Mouse (Mus musculus): Measurements from ENCODE around the gene Dnajb1. TPM values are rescaled to one million over a fixed set of nuclear protein-coding genes. Genes with fewer than 3 reads are reported as not detected.
"Not testable (repeated sequence)": the region's sequence is repeated elsewhere in the genome, so short reads cannot be mapped to it uniquely, and the experiment has no call there.

The Dnajb1 gene
- polyA plus RNA-seq, 1 experiment from 2014 or later = 59.4 TPM

DNA sequence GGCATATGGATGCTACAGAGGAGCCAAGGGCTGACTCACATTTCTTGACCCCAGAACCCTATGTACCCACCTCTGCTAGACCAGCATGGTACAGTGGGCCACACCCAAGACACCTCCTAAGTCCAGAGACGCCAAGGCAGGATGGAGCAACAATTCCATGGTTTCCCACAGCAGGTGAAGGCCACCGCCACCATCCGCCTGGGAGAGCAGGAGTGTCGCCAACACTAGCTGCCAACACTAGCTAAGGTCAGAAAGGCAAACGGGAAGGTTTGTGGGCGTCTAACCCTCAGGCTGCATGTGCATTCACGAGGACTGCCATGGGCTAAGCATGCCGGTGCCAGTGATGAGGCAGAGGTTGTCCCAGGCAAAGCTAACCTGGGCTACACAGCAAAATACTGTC, 25.8 kb upstream of the Dnajb1 start:
- Histone ChIP-seq H3K9me3 (replicated peaks) (no peaks in the 10 kb centered on the region), H3K4me1 (peaks cover 38% of the 10 kb centered on the region), H3K27me3 (no peaks in the 10 kb centered on the region), H3K9ac (no peak overlapping the region), H3K27ac (no peak overlapping the region), H3K4me3 (no peak overlapping the region), H3K4me2 (no peak overlapping the region), H3K36me3 (ENCODE audit: poor library complexity, severe bottlenecking) (peaks cover 34% of the 10 kb centered on the region)
- no peak for ATAC-seq
- 90% methylated on average over 8 of the region's 8 CpGs for WGBS

DNA sequence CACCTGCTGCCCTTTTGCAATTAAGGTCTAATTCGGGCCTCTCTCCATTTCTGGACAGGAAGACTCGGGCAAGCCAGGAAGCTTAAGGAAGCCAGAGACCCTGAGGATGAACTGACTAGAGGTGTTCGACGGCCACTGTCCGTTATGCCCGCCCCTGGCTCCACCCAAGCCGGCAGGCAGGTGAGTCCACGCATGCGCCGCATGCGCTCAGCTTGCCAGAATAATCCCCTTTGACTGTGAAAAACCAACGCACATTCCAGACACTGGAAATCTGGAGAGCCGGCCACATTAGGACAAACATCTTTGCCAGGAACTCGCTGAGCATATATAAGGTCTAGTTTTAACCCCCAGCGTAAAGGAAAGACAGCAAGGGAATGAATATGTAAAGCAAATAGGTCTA, 24.8 kb upstream of the Dnajb1 start:
- H3K36me3 ChIP-seq (ENCODE audit: poor library complexity, severe bottlenecking) = peaks cover 40% of the 10 kb centered on the region
- no peak overlapping the region for H3K4me2 ChIP-seq
- H3K4me3 ChIP-seq = no peak overlapping the region
- WGBS = 88% methylated on average over 15 of the region's 15 CpGs
- no peaks in the 10 kb centered on the region for H3K9me3 ChIP-seq (replicated peaks)
- H3K4me1 ChIP-seq = peaks cover 40% of the 10 kb centered on the region
- H3K9ac ChIP-seq = no peak overlapping the region
- H3K27ac ChIP-seq = no peak overlapping the region
- no peaks in the 10 kb centered on the region for H3K27me3 ChIP-seq
- no peak for ATAC-seq

DNA sequence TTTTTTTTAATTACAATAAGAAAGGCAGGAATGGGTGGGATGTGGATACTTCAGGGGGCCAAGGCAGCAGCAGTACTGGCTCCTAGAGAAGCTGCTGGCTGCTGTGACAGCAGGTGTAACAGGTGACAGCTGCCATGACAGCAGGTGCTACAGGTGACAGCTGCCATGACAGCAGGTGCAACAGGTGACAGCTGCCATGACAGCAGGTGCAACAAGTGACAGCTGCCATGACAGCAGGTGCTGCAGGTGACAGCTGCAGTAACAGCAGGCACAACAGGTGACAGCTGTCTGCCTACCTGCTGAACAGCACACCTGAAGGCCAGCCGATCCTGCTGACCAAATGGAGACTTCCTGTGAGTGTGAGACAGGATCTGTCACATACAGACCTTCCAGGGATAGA, 23.2 kb upstream of the Dnajb1 start:
- WGBS = 94% methylated on average over 1 of the region's 1 CpGs

DNA sequence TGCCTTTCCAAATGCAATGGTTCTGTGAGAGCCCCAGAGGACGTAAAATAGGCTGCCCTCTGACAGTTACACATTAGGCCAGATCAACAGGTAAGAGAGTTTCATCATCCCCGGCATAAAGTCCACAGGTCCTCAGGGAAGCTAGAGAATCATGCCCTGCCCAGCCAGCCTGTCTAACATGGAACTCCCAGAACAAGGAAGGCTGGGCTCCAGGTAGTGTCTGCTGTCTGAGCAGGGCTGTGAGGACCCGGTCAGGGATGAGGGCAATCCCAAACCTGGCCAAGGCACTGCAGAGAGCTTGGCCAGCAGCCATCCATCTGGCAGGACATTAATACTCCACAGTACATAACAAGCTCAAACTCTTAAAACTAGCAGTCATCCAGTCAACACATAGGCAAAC, 22.7 kb upstream of the Dnajb1 start:
- no peak overlapping the region for H3K9ac ChIP-seq
- no peaks in the 10 kb centered on the region for H3K9me3 ChIP-seq (replicated peaks)
- no peak for ATAC-seq
- H3K27ac ChIP-seq = no peak overlapping the region
- 80% methylated on average over 3 of the region's 3 CpGs for WGBS
- H3K4me1 ChIP-seq = peaks cover 33% of the 10 kb centered on the region
- H3K27me3 ChIP-seq = no peaks in the 10 kb centered on the region
- no peak overlapping the region for H3K4me2 ChIP-seq
- peaks cover 42% of the 10 kb centered on the region for H3K36me3 ChIP-seq (ENCODE audit: poor library complexity, severe bottlenecking)
- H3K4me3 ChIP-seq = no peak overlapping the region

More for the DNA sequence above, 23.2 kb upstream of the Dnajb1 start:
- Histone ChIP-seq H3K36me3 (ENCODE audit: poor library complexity, severe bottlenecking) (peaks cover 42% of the 10 kb centered on the region), H3K27ac (no peak overlapping the region), H3K4me2 (no peak overlapping the region), H3K27me3 (no peaks in the 10 kb centered on the region), H3K9ac (no peak overlapping the region), H3K4me1 (peaks cover 30% of the 10 kb centered on the region), H3K9me3 (replicated peaks) (no peaks in the 10 kb centered on the region), H3K4me3 (no peak overlapping the region)
- ATAC-seq = no peak

DNA sequence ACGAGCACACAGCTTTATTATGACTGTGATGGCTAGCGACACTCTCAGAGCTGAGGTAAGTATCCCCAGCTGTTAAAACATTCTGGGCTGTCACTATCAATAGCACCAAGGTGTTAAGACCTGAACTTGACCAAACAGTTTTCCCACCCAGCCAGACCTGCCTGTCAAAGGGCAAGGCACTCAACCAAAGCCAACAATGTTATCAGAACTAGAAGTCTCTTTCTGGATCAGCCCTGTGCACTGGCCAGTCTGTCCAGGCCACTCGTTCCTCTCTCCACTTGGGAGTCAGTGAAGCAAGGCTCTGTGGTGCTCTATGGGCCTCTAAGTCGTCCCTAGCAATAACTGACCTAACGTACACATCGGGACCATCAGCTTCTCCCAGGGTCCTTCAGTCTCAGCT, 20.3 kb upstream of the Dnajb1 start:
- H3K4me3 ChIP-seq = no peak overlapping the region
- ATAC-seq = no peak
- no peak overlapping the region for H3K4me2 ChIP-seq
- H3K4me1 ChIP-seq = peaks cover 47% of the 10 kb centered on the region
- H3K27ac ChIP-seq = no peak overlapping the region
- no peak overlapping the region for H3K9ac ChIP-seq
- H3K27me3 ChIP-seq = no peaks in the 10 kb centered on the region
- H3K9me3 ChIP-seq (replicated peaks) = no peaks in the 10 kb centered on the region
- H3K36me3 ChIP-seq (ENCODE audit: poor library complexity, severe bottlenecking) = peaks cover 49% of the 10 kb centered on the region
- WGBS = 94% methylated on average over 6 of the region's 6 CpGs

DNA sequence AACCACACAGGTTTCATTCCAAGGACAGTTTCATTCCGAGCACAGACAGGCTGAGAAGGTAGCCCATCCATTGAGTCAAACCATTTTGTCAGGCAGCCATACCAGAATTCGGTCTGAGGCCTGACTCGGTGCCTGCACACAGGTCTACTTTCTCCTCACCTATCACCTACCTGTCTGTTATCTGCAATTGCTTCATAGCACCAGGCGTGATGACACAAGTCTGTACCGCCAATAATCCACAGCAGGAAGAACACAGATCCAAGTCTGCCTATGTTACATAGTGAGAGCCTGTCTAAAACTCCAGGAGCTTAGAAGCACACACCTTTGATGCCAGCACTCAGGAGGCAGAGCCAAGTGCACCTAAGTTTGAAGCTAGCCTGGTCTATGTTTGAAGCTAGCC, 19.1 kb upstream of the Dnajb1 start:
- no peak overlapping the region for H3K4me3 ChIP-seq
- H3K4me2 ChIP-seq = no peak overlapping the region
- H3K27me3 ChIP-seq = no peaks in the 10 kb centered on the region
- WGBS = 95% methylated on average over 5 of the region's 5 CpGs
- H3K36me3 ChIP-seq (ENCODE audit: poor library complexity, severe bottlenecking) = peaks cover 44% of the 10 kb centered on the region
- no peak overlapping the region for H3K9ac ChIP-seq
- no peak overlapping the region for H3K27ac ChIP-seq
- H3K4me1 ChIP-seq = peaks cover 56% of the 10 kb centered on the region
- no peak for ATAC-seq
- no peaks in the 10 kb centered on the region for H3K9me3 ChIP-seq (replicated peaks)

DNA sequence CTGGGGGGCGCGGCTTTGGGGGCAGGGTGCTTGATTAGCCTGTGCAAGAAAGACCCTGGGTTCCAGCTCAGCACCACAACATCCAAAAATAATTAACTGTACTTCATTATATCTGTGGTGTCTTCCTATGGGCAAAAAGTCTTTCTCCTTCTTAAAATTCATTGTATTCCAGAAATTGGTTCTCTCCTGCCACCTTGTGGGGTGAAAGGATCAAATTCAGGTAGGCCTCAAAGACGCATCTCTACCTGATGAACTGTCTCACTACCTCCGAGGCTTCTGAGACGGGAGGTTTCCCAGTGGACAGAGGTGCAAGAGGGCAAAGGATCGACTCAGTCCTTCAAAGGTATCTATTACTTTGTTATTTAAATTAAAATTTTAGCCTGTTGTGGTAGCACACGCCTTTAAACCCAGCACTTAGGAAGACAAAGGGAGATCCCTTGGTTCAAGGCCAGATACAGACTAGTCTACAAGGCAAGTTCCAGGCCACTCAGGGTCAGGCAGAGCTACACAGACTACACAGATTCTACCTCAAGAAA, 17.4 kb upstream of the Dnajb1 start:
- Histone ChIP-seq H3K4me2 (peak overlapping the region; percentile 14; the same call in 1 of the 2 replicates), H3K27ac (no peak overlapping the region), H3K4me1 (peaks cover 56% of the 10 kb centered on the region), H3K36me3 (ENCODE audit: poor library complexity, severe bottlenecking) (peaks cover 30% of the 10 kb centered on the region), H3K27me3 (no peaks in the 10 kb centered on the region), H3K9me3 (replicated peaks) (no peaks in the 10 kb centered on the region), H3K4me3 (no peak overlapping the region), H3K9ac (no peak overlapping the region; the same call in 1 of the 2 replicates)
- ATAC-seq = no peak
- 84% methylated on average over 7 of the region's 7 CpGs for WGBS

DNA sequence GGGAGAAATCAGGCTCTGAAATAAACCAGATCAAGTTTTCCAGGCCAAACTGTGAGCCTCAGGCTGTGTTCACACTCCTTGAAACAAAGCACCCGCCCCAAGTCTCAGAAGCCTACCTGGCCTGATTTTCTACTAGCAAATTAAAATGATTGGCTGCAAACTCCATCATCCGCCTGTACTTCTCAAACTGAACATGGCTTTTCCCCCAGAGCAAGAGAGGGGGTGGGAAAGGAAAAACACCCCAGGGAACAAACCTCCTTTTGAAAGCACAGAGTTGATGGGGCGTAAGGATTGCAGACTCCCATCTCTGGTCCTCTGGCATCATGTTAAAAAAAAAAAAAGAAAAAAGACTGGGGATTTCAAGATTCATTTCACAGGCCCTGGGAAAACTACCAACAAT, 15.3 kb upstream of the Dnajb1 start:
- 55% methylated on average over 3 of the region's 3 CpGs for WGBS
- H3K36me3 ChIP-seq (ENCODE audit: poor library complexity, severe bottlenecking) = peaks cover 14% of the 10 kb centered on the region; the same call in 1 of the 2 replicates
- no peaks in the 10 kb centered on the region for H3K27me3 ChIP-seq
- peak overlapping the region; percentile 95 for H3K9ac ChIP-seq
- peak overlapping the region; percentile 92 for H3K4me3 ChIP-seq
- peaks cover 46% of the 10 kb centered on the region for H3K4me1 ChIP-seq
- peak overlapping the region; percentile 91 for H3K4me2 ChIP-seq
- H3K9me3 ChIP-seq (replicated peaks) = no peaks in the 10 kb centered on the region
- H3K27ac ChIP-seq = no peak overlapping the region
- ATAC-seq = no peak

DNA sequence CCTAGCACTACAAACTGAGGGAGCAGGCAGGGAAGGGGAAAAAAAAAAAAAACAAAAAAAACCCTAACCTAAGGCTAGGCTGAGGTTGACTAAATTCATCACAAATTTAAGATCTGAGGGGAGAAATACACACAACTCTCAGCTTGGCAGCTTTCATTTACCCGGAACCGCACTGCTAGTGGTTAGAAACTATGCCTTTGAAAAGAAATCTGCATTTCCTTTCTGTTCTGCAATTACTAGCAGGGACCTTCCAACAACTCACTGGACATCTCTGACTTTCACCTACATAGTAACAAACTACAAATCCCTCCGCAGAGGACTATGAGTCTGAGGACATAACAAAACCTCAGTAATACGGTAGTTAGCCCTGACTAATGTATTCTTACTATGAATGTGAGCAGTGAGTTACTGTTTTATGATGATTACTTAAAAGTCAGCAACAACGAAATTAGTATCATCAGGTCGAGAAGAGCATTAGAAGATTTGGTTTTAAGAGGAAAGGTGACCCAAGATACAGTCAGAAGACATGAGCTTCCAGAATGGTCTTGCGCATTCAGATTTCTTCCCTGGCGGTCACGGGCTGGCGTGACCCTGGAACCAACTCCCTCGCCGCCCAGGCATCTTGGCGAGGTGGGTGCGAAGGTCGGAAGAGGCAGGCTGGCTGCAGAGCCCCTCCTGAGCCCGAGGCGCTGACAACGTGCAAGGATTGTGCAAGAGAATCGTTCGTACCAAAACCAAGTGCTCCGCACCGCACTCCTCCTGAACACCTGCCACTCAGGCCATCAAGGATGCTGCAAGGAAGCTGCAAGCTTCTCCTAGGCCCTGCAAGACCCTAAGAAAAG, 14.4 kb upstream of the Dnajb1 start:
- no peaks in the 10 kb centered on the region for H3K9me3 ChIP-seq (replicated peaks)
- H3K36me3 ChIP-seq (ENCODE audit: poor library complexity, severe bottlenecking) = peaks cover 7% of the 10 kb centered on the region; the same call in 1 of the 2 replicates
- WGBS = 3% methylated on average over 22 of the region's 22 CpGs
- ATAC-seq = no peak
- H3K4me1 ChIP-seq = peaks cover 38% of the 10 kb centered on the region
- peak overlapping the region; percentile 95 for H3K9ac ChIP-seq
- peak overlapping the region; percentile 91 for H3K27ac ChIP-seq
- H3K4me3 ChIP-seq = peak overlapping the region; percentile 92
- H3K27me3 ChIP-seq = no peaks in the 10 kb centered on the region
- H3K4me2 ChIP-seq = peak overlapping the region; percentile 91

DNA sequence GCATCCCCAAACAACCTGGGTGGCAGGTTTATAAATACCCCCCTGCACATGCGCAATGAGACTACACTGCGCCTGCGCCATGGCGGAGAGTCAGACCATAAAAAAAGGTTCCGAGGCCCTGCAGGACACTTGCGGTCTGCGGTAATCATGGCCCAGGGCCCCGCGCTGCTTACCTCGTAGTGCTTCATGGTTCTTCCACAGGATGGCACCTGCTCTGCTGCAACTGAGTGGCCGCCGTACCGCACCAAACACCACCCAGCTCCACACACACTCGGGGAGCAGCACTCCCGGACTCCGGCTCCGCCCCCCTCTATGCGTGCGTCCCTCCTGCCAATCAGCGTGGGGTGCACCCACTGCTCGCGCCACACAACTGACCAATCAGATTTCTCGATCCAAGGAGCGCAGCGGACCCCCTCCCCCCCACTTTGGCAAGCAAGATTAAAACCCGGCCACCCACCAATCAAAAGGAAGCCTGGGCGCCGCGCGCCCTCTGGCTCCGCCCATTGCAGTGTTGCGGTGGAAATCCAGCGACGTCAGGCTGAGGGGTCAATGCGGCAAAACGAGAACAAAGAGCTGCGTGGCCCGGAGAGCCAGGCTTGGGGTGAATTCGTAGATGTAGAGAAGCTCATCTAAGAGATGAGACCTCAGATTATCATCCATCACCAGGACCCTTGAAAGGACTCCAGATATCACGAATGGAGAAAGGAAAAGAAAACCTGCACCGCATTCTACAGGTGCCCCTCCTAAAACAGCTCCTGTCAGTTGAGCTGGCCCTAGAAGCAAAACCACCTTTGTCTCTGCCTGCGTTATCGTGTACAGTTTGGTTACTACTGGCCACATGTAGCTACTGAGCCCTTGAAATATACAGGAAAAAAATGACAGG, 13.6 kb upstream of the Dnajb1 start:
- H3K9me3 ChIP-seq (replicated peaks) = no peaks in the 10 kb centered on the region
- H3K4me2 ChIP-seq = peak overlapping the region; percentile 91
- peak overlapping the region; percentile 95 for H3K9ac ChIP-seq
- H3K4me3 ChIP-seq = peak overlapping the region; percentile 92
- peaks cover 38% of the 10 kb centered on the region for H3K4me1 ChIP-seq
- peak overlapping the region; percentile 91 for H3K27ac ChIP-seq
- H3K27me3 ChIP-seq = no peaks in the 10 kb centered on the region
- peak; percentile 98 for ATAC-seq
- under 1% methylated on average over 43 of the region's 43 CpGs for WGBS
- peaks cover 7% of the 10 kb centered on the region; the same call in 1 of the 2 replicates for H3K36me3 ChIP-seq (ENCODE audit: poor library complexity, severe bottlenecking)

DNA sequence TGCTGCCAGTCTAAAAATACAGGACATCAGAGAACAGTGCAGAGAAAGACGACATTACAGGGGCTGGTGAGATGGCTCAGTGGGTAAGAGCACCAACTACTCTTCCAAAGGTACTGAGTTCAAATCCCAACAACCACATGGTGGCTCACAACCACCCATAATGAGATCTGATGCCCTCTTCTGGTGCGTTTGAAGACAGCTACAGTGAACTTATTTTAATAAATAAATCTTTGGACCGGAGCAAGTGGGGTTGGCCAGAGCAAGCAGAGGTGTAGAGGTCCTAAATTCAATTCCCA, 13.0 kb upstream of the Dnajb1 start:
- Histone ChIP-seq H3K4me2 (peak overlapping the region; percentile 61), H3K9ac (peak overlapping the region; percentile 61), H3K27ac (peak overlapping the region; percentile 86), H3K4me3 (peak overlapping the region; percentile 92), H3K4me1 (peaks cover 34% of the 10 kb centered on the region)
- not testable (repeated sequence) for H3K9me3 ChIP-seq (replicated peaks); H3K27me3 ChIP-seq; H3K36me3 ChIP-seq (ENCODE audit: poor library complexity, severe bottlenecking); ATAC-seq
- 67% methylated on average over 3 of the region's 3 CpGs for WGBS

DNA sequence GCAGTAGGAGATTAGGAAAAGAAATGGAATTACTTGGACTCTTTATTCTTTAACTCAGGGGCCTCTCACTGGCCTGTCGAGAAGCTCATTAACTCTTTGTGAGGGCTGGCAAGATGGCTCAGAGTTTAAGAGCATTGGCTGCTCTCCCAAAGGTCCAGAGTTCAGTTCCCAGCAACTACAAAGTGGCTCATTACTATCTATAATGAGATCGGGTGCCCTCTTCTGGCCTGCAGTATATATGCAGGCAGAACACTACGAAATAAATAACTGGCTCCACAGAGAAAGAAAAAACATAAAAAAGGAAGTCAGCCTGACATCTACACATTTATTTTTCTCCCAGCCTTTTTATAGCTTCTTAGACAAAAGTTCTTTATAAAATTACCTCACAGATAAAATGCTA, 11.6 kb upstream of the Dnajb1 start:
- Histone ChIP-seq H3K4me3 (no peak overlapping the region), H3K4me2 (no peak overlapping the region), H3K27ac (no peak overlapping the region), H3K36me3 (ENCODE audit: poor library complexity, severe bottlenecking) (peaks cover 5% of the 10 kb centered on the region; the same call in 1 of the 2 replicates), H3K9ac (no peak overlapping the region), H3K27me3 (no peaks in the 10 kb centered on the region), H3K4me1 (peaks cover 22% of the 10 kb centered on the region), H3K9me3 (replicated peaks) (no peaks in the 10 kb centered on the region)
- no peak for ATAC-seq
- 12% methylated on average over 3 of the region's 3 CpGs for WGBS
